Mouse (Mus musculus): ENCODE data around the gene Gm6899. TPM values are rescaled to one million over a fixed set of nuclear protein-coding genes. Genes with fewer than 3 reads are reported as not detected.

The Gm6899 gene
- polyA plus RNA-seq, 1 experiment from 2014 or later = not detected

DNA sequence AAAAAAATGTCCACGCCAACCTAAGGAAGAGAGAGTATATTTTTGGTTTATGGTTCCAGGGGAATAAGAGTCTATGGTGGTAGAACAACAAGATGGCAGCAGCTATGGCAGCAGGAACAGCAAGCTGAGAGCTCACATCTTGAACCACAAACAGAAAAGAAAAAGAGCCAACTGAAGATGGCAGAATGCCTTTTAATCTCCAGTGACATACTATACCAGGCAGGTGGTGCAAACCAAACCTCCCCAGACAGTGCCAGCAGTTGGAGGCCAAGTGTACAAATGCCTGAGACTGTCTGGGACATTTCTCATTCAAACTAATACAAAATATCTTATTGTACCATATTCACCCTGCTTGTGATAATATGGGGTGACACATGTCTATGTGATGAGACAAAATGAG is 3.1 kb downstream of the Gm6899 start:
- Histone ChIP-seq H3K4me2 (no peak overlapping the region), H3K9ac (ENCODE audit: low read depth, low read length) (no peak overlapping the region), H3K36me3 (ENCODE audit: control insufficient read depth, insufficient read depth, low read length) (no peaks in the 10 kb centered on the region), H3K4me1 (replicated peaks; ENCODE audit: control insufficient read depth, insufficient read depth, low read length) (peaks cover 7% of the 10 kb centered on the region), H3K4me3 (ENCODE audit: low read depth, low read length) (no peak overlapping the region), H3K9me3 (ENCODE audit: control insufficient read depth, low read length) (no peaks in the 10 kb centered on the region), H3K27me3 (replicated peaks; ENCODE audit: control insufficient read depth, insufficient read depth, low read length) (no peaks in the 10 kb centered on the region), H3K27ac (ENCODE audit: low read depth, low read length) (no peak overlapping the region)
- DNase-seq (ENCODE audit: low spot score) = no peak
- WGBS = 87% methylated on average over 1 of the region's 1 CpGs
- ATAC-seq (replicated peaks; ENCODE audit: low FRiP score) = no peak

DNA sequence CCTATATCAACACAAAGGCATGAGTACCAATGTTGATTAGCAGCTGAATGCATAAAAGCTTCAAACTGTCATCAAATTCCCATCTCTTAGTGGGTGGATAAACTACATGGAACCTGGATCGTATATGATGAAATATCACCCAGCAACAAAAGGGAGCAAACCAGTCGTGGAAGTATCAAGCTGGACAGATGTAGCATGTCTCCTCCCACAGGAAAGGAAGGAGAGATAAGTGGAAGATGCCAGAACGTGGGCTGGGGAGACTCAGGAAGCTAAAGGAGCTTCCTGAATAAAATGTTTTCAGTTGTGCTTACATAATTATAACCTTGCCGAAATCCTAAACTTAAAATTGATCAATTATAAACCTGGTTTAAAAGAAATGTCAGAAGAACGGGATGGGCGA is 4.1 kb downstream of the Gm6899 start:
- no peak overlapping the region for H3K9ac ChIP-seq (ENCODE audit: low read depth, low read length)
- DNase-seq (ENCODE audit: low spot score) (no peak), ATAC-seq (replicated peaks; ENCODE audit: low FRiP score) (no peak)
- WGBS = 48% methylated on average over 6 of the region's 6 CpGs
- no peak overlapping the region for H3K4me3 ChIP-seq (ENCODE audit: low read depth, low read length)
- H3K27me3 ChIP-seq (replicated peaks; ENCODE audit: control insufficient read depth, insufficient read depth, low read length) = no peaks in the 10 kb centered on the region
- no peak overlapping the region for H3K4me2 ChIP-seq
- H3K9me3 ChIP-seq (ENCODE audit: control insufficient read depth, low read length) = no peaks in the 10 kb centered on the region
- no peak overlapping the region for H3K27ac ChIP-seq (ENCODE audit: low read depth, low read length)
- no peaks in the 10 kb centered on the region for H3K36me3 ChIP-seq (ENCODE audit: control insufficient read depth, insufficient read depth, low read length)
- H3K4me1 ChIP-seq (replicated peaks; ENCODE audit: control insufficient read depth, insufficient read depth, low read length) = peaks cover 7% of the 10 kb centered on the region

DNA sequence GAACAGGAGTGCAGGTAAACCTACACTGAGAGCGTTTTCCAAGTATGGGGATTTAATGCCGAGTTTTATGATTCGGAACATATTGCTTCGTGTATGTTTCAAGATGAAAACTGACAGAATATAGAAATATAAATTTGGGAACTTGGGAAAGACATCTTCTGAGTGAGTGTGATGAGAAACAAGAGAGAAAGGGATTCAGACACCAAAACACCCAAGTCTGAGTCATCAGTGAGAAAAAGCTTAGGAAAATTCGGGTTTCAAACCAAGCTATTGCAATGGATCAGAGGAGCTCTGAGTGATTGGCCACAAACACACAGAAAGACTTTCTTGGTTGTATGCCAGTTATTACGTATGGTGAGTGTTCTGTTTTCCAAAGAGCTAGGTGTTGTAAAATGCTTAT is 4.7 kb downstream of the Gm6899 start:
- Histone ChIP-seq H3K9me3 (ENCODE audit: control insufficient read depth, low read length) (no peaks in the 10 kb centered on the region), H3K27ac (ENCODE audit: low read depth, low read length) (no peak overlapping the region), H3K27me3 (replicated peaks; ENCODE audit: control insufficient read depth, insufficient read depth, low read length) (no peaks in the 10 kb centered on the region), H3K4me2 (no peak overlapping the region), H3K4me1 (replicated peaks; ENCODE audit: control insufficient read depth, insufficient read depth, low read length) (peaks cover 3% of the 10 kb centered on the region; the same call in 1 of the 2 replicates), H3K4me3 (ENCODE audit: low read depth, low read length) (no peak overlapping the region), H3K9ac (ENCODE audit: low read depth, low read length) (no peak overlapping the region), H3K36me3 (ENCODE audit: control insufficient read depth, insufficient read depth, low read length) (no peaks in the 10 kb centered on the region)
- DNase-seq (ENCODE audit: low spot score) = no peak
- ATAC-seq (replicated peaks; ENCODE audit: low FRiP score) = no peak
- WGBS = 81% methylated on average over 6 of the region's 6 CpGs

DNA sequence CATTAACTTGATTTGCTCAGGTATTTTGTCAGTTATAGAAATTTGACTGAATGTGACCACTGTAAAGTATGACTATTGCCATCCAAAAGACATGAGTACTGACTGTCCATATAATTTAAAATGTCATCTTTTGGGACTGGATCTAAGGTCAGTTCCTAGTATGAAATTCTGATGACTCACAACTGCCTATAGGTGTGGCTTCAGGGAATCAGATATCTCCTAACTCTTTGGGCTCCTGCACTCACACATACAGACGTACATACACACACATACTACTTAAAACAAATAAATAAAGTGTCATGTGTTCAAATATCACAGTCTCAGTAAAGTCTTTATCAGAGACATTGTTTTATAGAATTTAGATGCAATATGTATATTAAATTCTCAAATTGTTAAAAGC is 5.8 kb downstream of the Gm6899 start:
- peak; percentile 72 for ATAC-seq (replicated peaks; ENCODE audit: low FRiP score)
- Histone ChIP-seq H3K27me3 (replicated peaks; ENCODE audit: control insufficient read depth, insufficient read depth, low read length) (no peaks in the 10 kb centered on the region), H3K4me2 (no peak overlapping the region), H3K27ac (ENCODE audit: low read depth, low read length) (no peak overlapping the region), H3K9ac (ENCODE audit: low read depth, low read length) (no peak overlapping the region), H3K36me3 (ENCODE audit: control insufficient read depth, insufficient read depth, low read length) (no peaks in the 10 kb centered on the region), H3K4me1 (replicated peaks; ENCODE audit: control insufficient read depth, insufficient read depth, low read length) (peaks cover 3% of the 10 kb centered on the region; the same call in 1 of the 2 replicates), H3K9me3 (ENCODE audit: control insufficient read depth, low read length) (no peaks in the 10 kb centered on the region), H3K4me3 (ENCODE audit: low read depth, low read length) (no peak overlapping the region)
- 61% methylated on average over 1 of the region's 1 CpGs for WGBS
- DNase-seq (ENCODE audit: low spot score) = no peak

DNA sequence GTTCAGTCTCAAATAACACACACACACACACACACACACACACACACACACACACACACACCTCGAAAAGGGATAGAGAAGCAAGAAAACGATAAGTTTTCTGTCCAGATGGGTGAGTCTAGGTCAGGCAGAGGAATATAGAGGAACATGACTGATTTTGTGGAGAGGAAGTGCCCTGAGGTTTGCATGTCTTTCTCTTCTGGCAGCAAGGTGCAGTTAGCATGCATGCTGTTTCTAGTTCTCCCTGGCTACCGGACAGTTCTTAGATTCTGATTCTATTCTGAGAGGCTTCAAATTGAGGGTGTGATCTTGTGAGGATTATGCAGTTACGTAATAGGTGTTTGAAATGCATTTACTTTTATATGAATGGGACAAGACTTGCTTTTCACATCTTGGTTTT is 7.7 kb downstream of the Gm6899 start:
- no peak overlapping the region for H3K4me3 ChIP-seq (ENCODE audit: low read depth, low read length)
- no peak overlapping the region for H3K9ac ChIP-seq (ENCODE audit: low read depth, low read length)
- no peaks in the 10 kb centered on the region for H3K9me3 ChIP-seq (ENCODE audit: control insufficient read depth, low read length)
- no peak overlapping the region for H3K4me2 ChIP-seq
- no peaks in the 10 kb centered on the region for H3K4me1 ChIP-seq (replicated peaks; ENCODE audit: control insufficient read depth, insufficient read depth, low read length)
- ATAC-seq (replicated peaks; ENCODE audit: low FRiP score) (no peak), DNase-seq (ENCODE audit: low spot score) (no peak)
- no peaks in the 10 kb centered on the region for H3K27me3 ChIP-seq (replicated peaks; ENCODE audit: control insufficient read depth, insufficient read depth, low read length)
- H3K36me3 ChIP-seq (ENCODE audit: control insufficient read depth, insufficient read depth, low read length) = no peaks in the 10 kb centered on the region
- H3K27ac ChIP-seq (ENCODE audit: low read depth, low read length) = no peak overlapping the region
- 77% methylated on average over 4 of the region's 4 CpGs for WGBS

DNA sequence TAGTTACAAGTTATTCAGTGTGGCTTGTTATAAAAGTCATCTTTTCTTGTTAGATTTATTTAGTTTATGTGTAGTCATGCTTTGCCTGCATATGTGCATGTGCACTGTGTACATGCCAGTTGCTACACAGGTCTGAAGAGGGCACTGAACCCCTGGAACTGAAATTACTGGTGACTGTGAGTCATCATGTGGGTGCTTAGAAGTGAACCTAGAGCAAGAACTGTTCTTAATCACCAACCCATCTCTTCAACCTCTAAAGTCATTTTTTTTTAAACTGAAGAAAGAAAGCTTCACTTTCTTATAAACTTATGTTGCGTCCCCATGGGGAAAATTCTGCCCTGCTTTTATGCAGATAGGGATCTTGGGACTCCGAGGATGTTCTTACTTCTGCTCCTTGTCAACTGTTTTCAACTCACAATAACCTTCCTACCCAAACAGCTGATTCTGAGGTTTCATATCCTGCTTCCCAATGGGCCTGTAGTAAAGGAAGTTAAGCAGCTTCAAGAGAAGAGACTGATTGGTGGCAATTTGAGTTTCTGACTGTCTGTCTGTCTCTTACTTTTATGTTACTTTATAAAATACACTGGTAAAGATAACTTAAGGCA is 8.6 kb downstream of the Gm6899 start:
- DNase-seq (ENCODE audit: low spot score) (no peak), ATAC-seq (replicated peaks; ENCODE audit: low FRiP score) (no peak)
- Histone ChIP-seq H3K9me3 (ENCODE audit: control insufficient read depth, low read length) (no peaks in the 10 kb centered on the region), H3K4me1 (replicated peaks; ENCODE audit: control insufficient read depth, insufficient read depth, low read length) (no peaks in the 10 kb centered on the region), H3K4me3 (ENCODE audit: low read depth, low read length) (no peak overlapping the region), H3K36me3 (ENCODE audit: control insufficient read depth, insufficient read depth, low read length) (no peaks in the 10 kb centered on the region), H3K9ac (ENCODE audit: low read depth, low read length) (no peak overlapping the region), H3K27me3 (replicated peaks; ENCODE audit: control insufficient read depth, insufficient read depth, low read length) (no peaks in the 10 kb centered on the region), H3K27ac (ENCODE audit: low read depth, low read length) (no peak overlapping the region), H3K4me2 (no peak overlapping the region)
- 69% methylated on average over 2 of the region's 2 CpGs for WGBS

DNA sequence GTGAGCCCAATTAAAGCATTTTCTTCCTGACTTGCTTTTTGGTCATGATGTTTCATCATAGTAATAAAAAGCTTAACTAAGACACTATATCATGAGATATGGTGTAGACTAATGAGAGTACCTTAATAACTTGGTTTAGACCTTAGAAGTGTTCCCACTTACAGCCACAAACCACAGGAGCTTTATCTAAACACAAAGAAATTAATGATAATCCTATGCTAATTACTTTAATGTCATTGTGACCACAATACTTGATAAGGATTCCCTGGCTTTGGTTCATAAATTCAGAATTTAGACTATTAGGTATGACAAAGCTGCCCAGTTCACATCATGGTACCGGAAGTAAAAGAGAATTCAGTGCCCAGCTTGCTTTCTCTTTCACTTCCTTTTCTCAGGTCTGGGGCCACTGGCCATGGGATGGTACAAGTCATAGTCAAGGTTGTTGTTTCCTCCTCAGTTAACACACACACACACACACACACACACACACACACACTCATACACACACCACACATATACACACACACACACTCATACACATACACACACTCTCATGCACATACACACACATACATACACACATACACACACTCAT is 11.1 kb downstream of the Gm6899 start:
- DNase-seq (ENCODE audit: low spot score) (no peak), ATAC-seq (replicated peaks; ENCODE audit: low FRiP score) (no peak)
- no peak overlapping the region for H3K9ac ChIP-seq (ENCODE audit: low read depth, low read length)
- no peak overlapping the region for H3K27ac ChIP-seq (ENCODE audit: low read depth, low read length)
- no peaks in the 10 kb centered on the region for H3K4me1 ChIP-seq (replicated peaks; ENCODE audit: control insufficient read depth, insufficient read depth, low read length)
- no peaks in the 10 kb centered on the region for H3K9me3 ChIP-seq (ENCODE audit: control insufficient read depth, low read length)
- no peak overlapping the region for H3K4me2 ChIP-seq
- WGBS = 81% methylated on average over 1 of the region's 1 CpGs
- no peaks in the 10 kb centered on the region for H3K36me3 ChIP-seq (ENCODE audit: control insufficient read depth, insufficient read depth, low read length)
- H3K4me3 ChIP-seq (ENCODE audit: low read depth, low read length) = no peak overlapping the region
- no peaks in the 10 kb centered on the region for H3K27me3 ChIP-seq (replicated peaks; ENCODE audit: control insufficient read depth, insufficient read depth, low read length)

DNA sequence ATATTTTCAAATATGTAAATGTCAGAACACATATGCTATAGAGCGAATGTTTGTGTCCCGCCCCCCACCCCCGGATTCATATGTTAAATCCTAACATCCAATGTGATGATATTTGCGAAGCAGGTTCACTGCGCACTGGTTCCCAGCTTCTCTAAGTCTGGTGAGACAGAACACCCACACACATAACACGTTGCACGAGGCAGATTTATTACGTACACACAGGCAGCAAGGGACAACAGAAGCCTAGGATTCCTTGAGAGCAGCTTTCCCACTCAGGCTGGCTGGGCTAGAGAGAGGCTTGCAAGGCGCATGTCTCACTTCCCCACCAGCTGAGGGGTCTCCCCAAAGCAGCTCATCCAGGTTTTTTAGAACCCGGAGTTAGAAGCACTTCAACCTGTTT is 15.8 kb downstream of the Gm6899 start:
- 79% methylated on average over 10 of the region's 10 CpGs for WGBS
- ATAC-seq (replicated peaks; ENCODE audit: low FRiP score) = no peak
- no peak for DNase-seq (ENCODE audit: low spot score)
- H3K4me2 ChIP-seq = no peak overlapping the region
- H3K27me3 ChIP-seq (replicated peaks; ENCODE audit: control insufficient read depth, insufficient read depth, low read length) = no peaks in the 10 kb centered on the region
- H3K9ac ChIP-seq (ENCODE audit: low read depth, low read length) = no peak overlapping the region
- no peaks in the 10 kb centered on the region for H3K36me3 ChIP-seq (ENCODE audit: control insufficient read depth, insufficient read depth, low read length)
- H3K27ac ChIP-seq (ENCODE audit: low read depth, low read length) = no peak overlapping the region
- H3K9me3 ChIP-seq (ENCODE audit: control insufficient read depth, low read length) = no peaks in the 10 kb centered on the region
- no peaks in the 10 kb centered on the region for H3K4me1 ChIP-seq (replicated peaks; ENCODE audit: control insufficient read depth, insufficient read depth, low read length)
- no peak overlapping the region for H3K4me3 ChIP-seq (ENCODE audit: low read depth, low read length)

DNA sequence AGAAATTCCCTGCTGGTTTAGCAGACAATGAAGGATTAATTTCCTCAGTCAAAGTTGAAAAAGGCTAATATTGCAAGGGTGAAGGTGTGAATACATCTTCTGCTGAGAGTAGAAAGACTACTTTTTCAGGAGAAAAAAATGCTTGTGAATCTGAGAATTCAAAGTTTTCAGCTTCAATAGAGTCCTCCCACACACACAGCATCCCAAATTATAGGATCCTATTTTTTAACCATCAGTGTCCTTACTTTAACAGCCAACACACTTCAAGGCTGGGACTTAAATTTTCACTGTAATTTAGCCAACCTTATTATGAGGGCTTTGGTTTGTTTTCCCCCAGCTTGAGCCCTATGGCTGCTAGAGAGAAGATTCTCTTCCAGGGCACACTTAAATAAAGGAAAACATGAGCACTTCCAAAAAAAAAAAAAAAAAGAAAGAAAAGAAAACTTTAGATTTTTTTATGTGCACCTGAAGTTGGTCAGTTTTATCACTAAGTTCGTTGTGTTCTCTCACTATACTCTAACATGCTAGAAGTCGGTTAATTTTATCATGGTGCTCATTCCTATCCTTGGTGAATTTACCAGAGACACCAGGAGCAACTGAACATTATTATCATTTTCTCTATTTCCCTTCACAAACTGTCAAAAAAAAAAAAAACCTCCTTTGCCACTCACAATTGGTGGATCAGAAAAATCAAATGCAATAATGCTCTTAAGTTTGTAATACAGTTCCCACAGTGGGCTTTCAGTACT is 25.6 kb downstream of the Gm6899 start:
- Histone ChIP-seq H3K4me1 (replicated peaks; ENCODE audit: control insufficient read depth, insufficient read depth, low read length) (no peaks in the 10 kb centered on the region), H3K9me3 (ENCODE audit: control insufficient read depth, low read length) (no peaks in the 10 kb centered on the region), H3K27me3 (replicated peaks; ENCODE audit: control insufficient read depth, insufficient read depth, low read length) (no peaks in the 10 kb centered on the region), H3K4me2 (no peak overlapping the region), H3K36me3 (ENCODE audit: control insufficient read depth, insufficient read depth, low read length) (no peaks in the 10 kb centered on the region), H3K27ac (ENCODE audit: low read depth, low read length) (no peak overlapping the region), H3K4me3 (ENCODE audit: low read depth, low read length) (no peak overlapping the region), H3K9ac (ENCODE audit: low read depth, low read length) (no peak overlapping the region)
- ATAC-seq (replicated peaks; ENCODE audit: low FRiP score) (no peak), DNase-seq (ENCODE audit: low spot score) (no peak)
- 71% methylated on average over 2 of the region's 2 CpGs for WGBS

Measured in liver, embryonic 11.5 days (tissue).